Mouse (Mus musculus) embryonic facial prominence, embryonic 15.5 days (tissue): Measurements from ENCODE around the gene Gm49366. TPM values are rescaled to one million over a fixed set of nuclear protein-coding genes. Genes with fewer than 3 reads are reported as not detected.
"Not testable (repeated sequence)": the region's sequence is repeated elsewhere in the genome, so short reads cannot be mapped to it uniquely, and the experiment has no call there.

Experiments
- ATAC-seq: fragments of 200-750 bp; cut with Nextera tagmentation; 2 replicates; pipeline ENCODE4 v1.8.0; 2017; ENCODE audit warnings: low read depth, moderate TSS enrichment; ENCODE audit not compliant: insufficient number of reproducible peaks, low FRiP score, low TSS enrichment
- H3K27ac ChIP-seq: fragments of 300-500 bp; sonication (generic); replicated peaks from 2 replicates; pipeline ENCODE4 v1.5.1; 2015; ENCODE audit warnings: mild to moderate bottlenecking, inconsistent platforms
- H3K27me3 ChIP-seq: fragments of 300-500 bp; sonication (generic); 2 replicates; pipeline ENCODE4 v1.6.1; 2015; ENCODE audit warnings: inconsistent platforms
- H3K36me3 ChIP-seq: fragments of 300-500 bp; sonication (generic); 2 replicates; pipeline ENCODE4 v1.6.1; 2015; ENCODE audit warnings: mild to moderate bottlenecking, inconsistent platforms
- H3K4me1 ChIP-seq: fragments of 300-500 bp; sonication (generic); 2 replicates; pipeline ENCODE4 v1.6.1; 2015; ENCODE audit warnings: inconsistent platforms
- H3K4me2 ChIP-seq: fragments of 300-500 bp; sonication (generic); replicated peaks from 2 replicates; pipeline ENCODE4 v1.6.1; 2015; ENCODE audit warnings: mild to moderate bottlenecking, inconsistent platforms
- H3K4me3 ChIP-seq: fragments of 300-500 bp; sonication (generic); replicated peaks from 2 replicates; pipeline ENCODE4 v1.5.1; 2015; ENCODE audit warnings: mild to moderate bottlenecking, inconsistent platforms
- H3K9ac ChIP-seq: fragments of 300-500 bp; sonication (generic); 2 replicates; pipeline ENCODE4 v1.6.1; 2015; ENCODE audit warnings: inconsistent platforms
- H3K9me3 ChIP-seq: fragments of 300-500 bp; sonication (generic); replicated peaks from 2 replicates; pipeline ENCODE4 v1.6.1; 2016; ENCODE audit warnings: inconsistent platforms
- WGBS: fragments of 180-500 bp; shearing (Covaris S2); methylation state at CpG from one replicate; pipeline ENCODE4 v1.1.7; 2015; 5-methylcytosine and 5-hydroxymethylcytosine counted together
- polyA plus RNA-seq: library from polyadenylated mRNA; unstranded; fragments of >200 nt; fragmentation: Nextera tagmentation; extraction: Ambion mirVana; gene quantifications from 2 replicates; pipeline ENCODE4 v1.2.1, GENCODE M21; 2015

Gm49366 gene
- polyA plus RNA-seq, 1 experiment from 2014 or later, result not detected

DNA sequence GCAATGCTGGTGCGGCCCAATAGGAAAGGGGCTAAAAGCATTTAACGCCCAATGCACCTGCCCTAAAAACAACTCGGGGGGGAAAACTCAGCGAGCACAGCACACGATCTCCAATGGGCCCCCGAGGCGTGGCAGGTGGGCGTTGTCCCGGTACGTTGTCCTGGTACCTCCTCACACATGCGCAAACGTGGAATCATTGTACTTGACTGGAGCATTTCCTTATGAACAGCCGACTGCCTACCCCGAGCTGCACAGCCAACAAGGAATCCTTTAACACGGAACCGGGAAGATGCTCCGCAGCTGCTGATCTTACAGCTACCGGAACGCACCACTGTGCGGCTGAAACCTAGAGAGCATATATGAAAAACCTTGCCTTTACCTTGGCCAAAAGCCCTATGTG lies 23.6 kb downstream of the Gm49366 start:
- no peak overlapping the region for H3K4me2 ChIP-seq
- no peaks in the 10 kb centered on the region for H3K9me3 ChIP-seq
- H3K27ac ChIP-seq, result no peak overlapping the region
- H3K36me3 ChIP-seq, result no peaks in the 10 kb centered on the region
- WGBS, result 92% methylated on average over 20 of the region's 20 CpGs
- no peak overlapping the region for H3K9ac ChIP-seq
- peaks cover 4% of the 10 kb centered on the region; the same call in 1 of the 2 replicates for H3K27me3 ChIP-seq
- no peak overlapping the region for H3K4me3 ChIP-seq
- H3K4me1 ChIP-seq, result no peaks in the 10 kb centered on the region
- ATAC-seq, result no peak

- H3K27ac ChIP-seq, result no peak overlapping the region
- WGBS, result 69% methylated on average over 5 of the region's 5 CpGs
- no peak overlapping the region for H3K4me2 ChIP-seq
- H3K36me3 ChIP-seq, result no peaks in the 10 kb centered on the region
- H3K9me3 ChIP-seq, result no peaks in the 10 kb centered on the region
- peaks cover 9% of the 10 kb centered on the region for H3K27me3 ChIP-seq
- ATAC-seq, result no peak
- no peak overlapping the region for H3K9ac ChIP-seq
- H3K4me3 ChIP-seq, result no peak overlapping the region
- H3K4me1 ChIP-seq, result no peaks in the 10 kb centered on the region
Measured at GRCm38 (mm10) chr12:84063228-84063627, 24.5 kb downstream of the Gm49366 start.

DNA sequence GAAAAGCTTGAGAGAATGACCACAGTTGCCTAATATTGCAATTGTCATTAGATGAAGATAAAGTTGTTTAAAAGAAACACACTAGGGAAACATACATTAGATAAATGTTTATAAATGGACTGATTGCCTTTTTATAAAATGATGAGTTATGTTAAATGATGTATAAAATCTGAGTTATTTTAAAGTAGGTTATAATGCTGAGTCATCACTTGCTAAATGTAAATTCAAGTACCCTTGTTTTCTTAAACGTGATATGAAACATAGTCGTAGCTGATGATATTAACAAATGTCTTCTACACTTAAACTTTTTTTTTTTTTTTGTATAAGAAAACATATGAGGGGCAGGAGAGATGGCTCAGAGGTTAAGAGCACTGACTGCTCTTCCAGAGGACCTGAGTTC lies 25.1 kb downstream of the Gm49366 start:
- Histone ChIP-seq H3K27ac (no peak overlapping the region), H3K36me3 (no peaks in the 10 kb centered on the region), H3K4me1 (no peaks in the 10 kb centered on the region), H3K9ac (no peak overlapping the region), H3K4me3 (no peak overlapping the region), H3K4me2 (no peak overlapping the region), H3K27me3 (peaks cover 15% of the 10 kb centered on the region), H3K9me3 (no peaks in the 10 kb centered on the region)
- no peak for ATAC-seq
- 85% methylated on average over 2 of the region's 2 CpGs for WGBS

DNA sequence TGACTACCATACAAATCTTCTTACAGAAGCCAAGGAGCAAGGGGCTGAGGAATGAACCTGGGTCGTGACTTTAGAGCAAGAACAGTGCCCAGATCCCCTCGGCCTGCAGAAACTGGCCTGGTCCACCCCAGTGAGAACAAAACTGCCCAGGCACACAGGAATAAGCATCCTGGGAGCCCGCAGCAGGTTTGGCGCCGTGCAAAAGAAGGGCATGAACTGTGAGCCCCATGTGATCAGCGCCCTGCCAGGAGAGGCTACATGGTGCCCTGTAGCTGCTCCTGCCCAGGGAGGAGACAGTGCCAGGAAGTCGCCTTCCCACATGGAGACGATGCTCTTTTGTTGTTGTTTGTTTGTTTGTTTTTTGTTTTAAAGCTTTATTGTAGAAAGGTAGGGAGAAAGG lies 25.9 kb downstream of the Gm49366 start:
- WGBS, result 71% methylated on average over 8 of the region's 8 CpGs
- no peaks in the 10 kb centered on the region for H3K4me1 ChIP-seq
- H3K4me2 ChIP-seq, result no peak overlapping the region
- no peak overlapping the region for H3K4me3 ChIP-seq
- no peaks in the 10 kb centered on the region for H3K36me3 ChIP-seq
- ATAC-seq, result no peak
- H3K9me3 ChIP-seq, result no peaks in the 10 kb centered on the region
- no peak overlapping the region for H3K9ac ChIP-seq
- no peak overlapping the region for H3K27ac ChIP-seq
- peaks cover 22% of the 10 kb centered on the region for H3K27me3 ChIP-seq

DNA sequence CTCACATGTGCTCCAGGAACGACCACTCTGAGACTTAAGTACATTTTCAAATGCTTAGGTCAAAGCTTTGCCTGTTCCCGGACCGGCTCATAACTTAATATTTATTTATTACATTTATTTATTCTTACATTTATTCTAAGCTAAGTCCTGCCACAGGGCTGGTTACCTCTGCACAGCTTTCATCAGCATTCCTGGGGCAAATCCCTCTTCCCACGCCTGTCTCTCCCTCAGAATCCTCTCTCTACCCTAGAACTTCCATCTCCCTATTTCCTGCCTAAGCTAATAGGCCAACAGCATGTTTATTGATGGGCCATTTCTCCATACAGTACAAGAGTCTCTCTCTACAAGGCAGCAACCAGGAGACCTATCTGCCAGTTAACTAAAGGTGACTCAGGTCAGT lies 29.0 kb downstream of the Gm49366 start:
- H3K36me3 ChIP-seq, result no peaks in the 10 kb centered on the region
- H3K9ac ChIP-seq, result no peak overlapping the region
- peaks cover 31% of the 10 kb centered on the region for H3K27me3 ChIP-seq
- H3K9me3 ChIP-seq, result no peaks in the 10 kb centered on the region
- ATAC-seq, result no peak
- no peak overlapping the region for H3K27ac ChIP-seq
- WGBS, result 73% methylated on average over 4 of the region's 4 CpGs
- no peaks in the 10 kb centered on the region for H3K4me1 ChIP-seq
- H3K4me2 ChIP-seq, result no peak overlapping the region
- no peak overlapping the region for H3K4me3 ChIP-seq

- peaks cover 31% of the 10 kb centered on the region for H3K27me3 ChIP-seq
- no peak overlapping the region for H3K9ac ChIP-seq
- H3K27ac ChIP-seq, result no peak overlapping the region
- no peak overlapping the region for H3K4me3 ChIP-seq
- no peaks in the 10 kb centered on the region for H3K9me3 ChIP-seq
- 46% methylated on average over 8 of the region's 8 CpGs for WGBS
- no peak for ATAC-seq
- no peaks in the 10 kb centered on the region for H3K36me3 ChIP-seq
- no peak overlapping the region for H3K4me2 ChIP-seq
- no peaks in the 10 kb centered on the region for H3K4me1 ChIP-seq
Measured at GRCm38 (mm10) chr12:84068296-84068695, 29.6 kb downstream of the Gm49366 start.

DNA sequence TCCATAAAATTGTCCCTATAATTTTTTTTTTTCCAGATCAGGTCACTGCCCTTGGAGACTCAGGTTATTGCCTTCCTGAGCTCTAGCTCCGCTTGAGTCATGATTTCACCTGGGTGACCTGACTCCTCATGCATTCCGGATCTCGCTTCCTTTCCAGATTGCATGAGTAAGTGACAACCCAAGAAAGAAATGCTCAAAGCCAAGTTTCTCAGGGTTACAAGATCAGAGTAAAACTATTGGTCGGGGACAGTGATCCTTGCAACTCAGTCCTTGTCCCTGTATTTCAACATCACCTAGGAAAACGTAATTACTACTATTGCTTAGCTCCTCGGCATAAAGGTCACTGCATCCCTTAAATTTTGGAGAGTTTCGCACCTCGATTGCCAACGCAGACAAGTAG lies 30.3 kb downstream of the Gm49366 start, which contains the start of gene Acot5:
Gene Acot5, plus strand, starts transcription at position 340 of the 400 bp plus-strand sequence.
- H3K4me3 ChIP-seq, result peak within 1 kb of the TSS; percentile 40
- WGBS, result 54% methylated on average over 9 of the region's 9 CpGs

GRCm38 (mm10) chr12:84069582-84069981 lies 30.8 kb downstream of the Gm49366 start:
- not testable (repeated sequence) for ATAC-seq, H3K4me1 ChIP-seq, H3K9me3 ChIP-seq, H3K27ac ChIP-seq, H3K36me3 ChIP-seq, H3K9ac ChIP-seq
- under 1% methylated on average over 50 of the region's 52 CpGs for WGBS
- Histone ChIP-seq H3K4me3 (peak overlapping the region; percentile 40), H3K27me3 (peaks cover 28% of the 10 kb centered on the region), H3K4me2 (peak overlapping the region; percentile 70)

More for the DNA sequence above, 30.3 kb downstream of the Gm49366 start, which contains the start of gene Acot5:
- H3K27ac ChIP-seq, result no peak within 1 kb of the TSS
- peak within 1 kb of the TSS; percentile 70 for H3K4me2 ChIP-seq
- H3K36me3 ChIP-seq, result no peaks in the 10 kb centered on the region
- ATAC-seq, result no peak
- H3K27me3 ChIP-seq, result peaks cover 31% of the 10 kb centered on the region
- no peaks in the 10 kb centered on the region for H3K9me3 ChIP-seq
- H3K4me1 ChIP-seq, result no peaks in the 10 kb centered on the region
- no peak within 1 kb of the TSS for H3K9ac ChIP-seq

- H3K4me1 ChIP-seq, result no peaks in the 10 kb centered on the region
- no peak overlapping the region for H3K4me2 ChIP-seq
- 84% methylated on average over 2 of the region's 2 CpGs for WGBS
- peaks cover 27% of the 10 kb centered on the region for H3K27me3 ChIP-seq
- no peak overlapping the region for H3K9ac ChIP-seq
- H3K9me3 ChIP-seq, result no peaks in the 10 kb centered on the region
- no peak overlapping the region for H3K4me3 ChIP-seq
- H3K27ac ChIP-seq, result no peak overlapping the region
- no peaks in the 10 kb centered on the region for H3K36me3 ChIP-seq
- ATAC-seq, result no peak
Measured at GRCm38 (mm10) chr12:84071696-84072095, 33.0 kb downstream of the Gm49366 start.

DNA sequence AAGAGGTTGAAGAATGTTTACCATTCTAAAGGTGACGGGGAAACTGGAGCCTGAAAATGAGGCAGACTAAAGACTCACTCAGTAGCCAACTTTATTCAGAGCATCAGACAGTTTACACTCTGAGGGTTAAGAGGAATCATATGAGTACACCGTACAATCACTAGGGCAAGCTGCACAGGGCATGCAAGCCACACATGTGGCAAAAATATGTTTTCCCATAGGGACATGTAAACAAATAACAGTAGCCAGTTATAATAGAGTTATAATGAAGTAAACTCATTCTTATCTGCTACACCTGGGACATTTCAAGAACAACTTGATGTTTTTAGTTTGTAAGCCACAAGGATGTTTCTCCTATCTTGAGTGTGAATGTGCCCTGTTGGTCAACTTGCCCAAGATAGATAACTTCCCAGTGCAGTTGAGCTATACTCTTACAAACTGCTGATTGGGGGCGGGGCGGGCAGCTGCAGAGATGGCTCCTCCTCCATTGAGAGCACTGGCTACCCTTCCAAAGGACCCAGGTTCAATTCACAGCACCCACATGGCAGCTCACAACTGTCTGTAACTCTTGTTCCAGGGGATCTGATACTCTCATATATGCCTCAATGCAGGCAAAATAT lies 38.7 kb downstream of the Gm49366 start:
- Histone ChIP-seq H3K9ac (no peak overlapping the region), H3K4me1 (no peaks in the 10 kb centered on the region), H3K9me3 (no peaks in the 10 kb centered on the region), H3K4me3 (no peak overlapping the region), H3K4me2 (no peak overlapping the region), H3K27me3 (no peaks in the 10 kb centered on the region), H3K27ac (no peak overlapping the region), H3K36me3 (no peaks in the 10 kb centered on the region)
- no peak for ATAC-seq
- 73% methylated on average over 4 of the region's 4 CpGs for WGBS

DNA sequence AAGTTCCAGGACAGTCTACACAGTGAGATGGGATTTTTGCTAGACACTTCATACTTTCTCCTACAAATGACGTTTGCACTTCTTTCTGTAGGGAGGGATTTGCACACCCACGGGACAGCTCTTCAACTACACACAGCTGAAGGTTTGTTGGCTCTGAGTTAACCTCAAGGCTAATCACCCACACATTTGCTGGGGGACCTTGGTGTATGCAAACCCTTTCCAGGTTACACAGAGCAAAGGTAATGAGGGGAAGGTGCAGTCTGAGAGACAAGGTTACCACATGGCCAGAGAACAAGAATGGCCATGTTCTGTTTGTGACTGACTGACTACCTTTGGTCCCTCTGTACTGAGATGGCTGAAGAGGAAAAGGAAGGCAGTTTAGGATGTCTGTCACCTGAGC lies 45.1 kb downstream of the Gm49366 start:
- no peak overlapping the region for H3K27ac ChIP-seq
- no peak for ATAC-seq
- no peaks in the 10 kb centered on the region for H3K4me1 ChIP-seq
- H3K9ac ChIP-seq, result no peak overlapping the region
- no peaks in the 10 kb centered on the region for H3K27me3 ChIP-seq
- H3K4me2 ChIP-seq, result no peak overlapping the region
- WGBS, result 76% methylated on average over 2 of the region's 2 CpGs
- H3K4me3 ChIP-seq, result no peak overlapping the region
- no peaks in the 10 kb centered on the region for H3K36me3 ChIP-seq
- no peaks in the 10 kb centered on the region for H3K9me3 ChIP-seq

DNA sequence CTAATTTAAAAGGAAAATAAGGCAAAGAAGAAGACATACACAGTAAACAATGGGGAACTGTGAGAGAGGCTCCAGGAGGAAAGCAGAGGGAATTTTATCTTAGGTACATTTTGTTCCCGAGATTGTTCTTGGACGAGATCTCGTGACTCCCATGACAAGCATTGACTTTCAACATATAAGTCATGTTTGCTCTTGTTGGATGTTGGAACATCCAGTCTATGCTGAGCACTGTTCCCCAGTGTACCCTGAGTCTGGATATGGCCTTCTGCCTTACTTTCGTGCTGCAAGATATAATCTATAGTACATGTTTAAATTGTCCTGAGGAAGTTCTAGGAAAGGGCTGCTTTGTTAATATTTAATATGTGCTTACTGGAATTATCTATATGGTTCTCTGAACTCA lies 45.8 kb downstream of the Gm49366 start:
- Histone ChIP-seq H3K27ac (no peak overlapping the region), H3K9ac (no peak overlapping the region), H3K9me3 (no peaks in the 10 kb centered on the region), H3K4me1 (no peaks in the 10 kb centered on the region), H3K27me3 (no peaks in the 10 kb centered on the region), H3K4me3 (no peak overlapping the region), H3K36me3 (no peaks in the 10 kb centered on the region), H3K4me2 (no peak overlapping the region)
- 72% methylated on average over 4 of the region's 4 CpGs for WGBS
- ATAC-seq, result no peak
